Mouse (Mus musculus) right cerebral cortex, postnatal 4 days (tissue): ENCODE data around the gene Slamf9.

Experiments used
- DNase-seq: peaks from one replicate; pipeline ENCODE4 v3.0.0-alpha.2; 2022

Gene Slamf9

DNA sequence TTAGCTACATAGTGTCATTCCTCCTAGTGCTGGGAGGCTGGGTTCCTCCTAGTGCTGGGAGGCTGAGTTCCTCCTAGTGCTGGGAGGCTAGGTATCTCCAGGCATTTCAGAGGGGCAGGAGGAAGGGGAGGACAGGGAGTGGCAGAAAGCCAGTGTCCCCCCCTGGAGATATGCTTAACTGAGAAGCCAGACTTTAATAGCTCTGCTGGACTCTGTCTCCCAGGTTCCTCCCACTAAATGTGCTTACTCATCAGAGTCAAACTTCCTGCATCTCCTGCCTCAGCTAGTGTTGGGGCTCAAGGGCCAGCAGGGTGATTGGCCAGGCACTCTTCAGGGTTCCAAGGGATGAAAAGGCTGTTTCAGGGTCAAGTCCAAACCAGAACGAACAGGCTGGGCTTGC is 40.2 kb downstream of the Slamf9 start:
- DNase-seq: no peak

DNA sequence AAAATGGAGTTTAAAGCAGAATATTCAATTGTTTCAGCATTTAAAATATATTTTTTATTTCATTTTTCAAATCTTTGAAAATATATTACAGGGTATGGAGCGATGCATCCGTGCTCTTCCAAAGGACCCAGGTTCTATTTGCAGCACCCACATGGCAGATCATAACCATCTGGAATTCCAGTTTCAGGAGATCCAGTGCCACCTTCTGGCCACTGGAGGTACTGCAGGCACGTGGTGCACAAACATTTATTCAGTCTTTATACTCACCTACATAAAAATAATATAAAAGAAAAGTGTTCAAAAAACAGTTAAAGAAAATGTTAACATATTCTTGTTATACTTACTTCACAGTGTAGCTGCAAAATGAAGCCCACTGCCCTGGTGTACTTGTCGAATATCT is 42.9 kb downstream of the Slamf9 start:
- no peak for DNase-seq

DNA sequence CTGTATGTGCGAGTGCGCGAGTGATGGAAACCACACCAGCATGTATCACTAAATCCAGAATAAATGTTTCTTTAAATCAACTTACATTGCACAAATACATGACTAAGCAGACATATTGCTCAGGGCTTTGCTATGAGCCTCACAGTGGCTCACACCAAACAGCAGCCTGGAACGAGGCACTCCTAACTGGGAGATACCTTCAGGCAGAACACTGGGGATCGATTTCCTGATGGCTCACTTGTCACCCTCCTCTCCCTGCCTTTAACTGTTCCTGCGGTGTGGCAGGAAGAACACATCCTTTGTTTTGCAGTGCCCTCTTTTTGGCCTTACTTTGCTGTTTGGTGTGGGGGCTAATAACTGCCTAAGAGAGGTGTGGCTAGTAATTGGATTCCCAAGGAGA is 44.5 kb downstream of the Slamf9 start:
- no peak for DNase-seq

DNA sequence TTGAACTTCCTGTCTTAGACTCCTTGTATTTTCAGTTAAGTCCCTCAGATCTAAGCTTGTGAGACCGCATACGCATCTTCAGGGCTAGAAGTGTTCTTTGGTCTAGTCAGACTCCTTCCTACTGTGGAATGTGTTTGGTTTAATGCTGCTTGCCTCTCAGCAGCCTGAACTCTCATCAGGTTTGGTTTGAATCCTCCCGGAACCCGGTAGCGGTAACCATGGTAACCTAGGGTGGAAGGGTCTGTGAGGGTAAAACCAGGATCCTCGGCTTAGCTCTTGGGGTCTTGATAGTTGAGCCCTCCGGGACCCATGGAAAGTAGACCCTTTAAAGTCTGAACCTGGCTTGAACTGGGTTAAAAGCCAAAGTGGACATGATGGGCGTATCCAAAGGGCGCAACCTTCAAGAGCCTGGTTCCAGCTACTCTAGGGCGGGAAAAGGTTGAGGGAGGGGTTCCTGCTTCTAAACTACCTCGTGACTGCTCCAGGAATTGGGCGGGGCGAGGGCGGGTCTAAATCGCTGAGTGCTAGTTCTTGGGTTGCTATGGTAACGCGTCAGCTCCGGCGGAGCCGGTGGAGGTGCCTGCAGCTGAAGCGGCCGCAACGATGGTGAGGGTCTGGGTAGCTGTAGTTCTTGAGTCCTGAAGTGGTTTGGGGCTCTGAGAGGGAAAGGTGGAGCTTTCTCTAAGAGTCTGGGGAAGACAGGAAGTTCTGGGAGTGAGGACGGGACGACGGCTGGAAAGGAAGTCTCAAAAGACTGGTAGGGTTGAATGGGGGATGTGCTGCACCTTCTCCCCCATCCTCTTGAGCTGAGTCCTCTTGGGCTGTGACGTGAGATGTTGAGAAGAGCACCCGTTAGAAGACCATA is 45.6 kb downstream of the Slamf9 start, which contains the start of gene Cfap45:
Cfap45 (plus strand) TSS at position 226 of the 865 bp plus-strand sequence.
- DNase-seq: peak; percentile 82

DNA sequence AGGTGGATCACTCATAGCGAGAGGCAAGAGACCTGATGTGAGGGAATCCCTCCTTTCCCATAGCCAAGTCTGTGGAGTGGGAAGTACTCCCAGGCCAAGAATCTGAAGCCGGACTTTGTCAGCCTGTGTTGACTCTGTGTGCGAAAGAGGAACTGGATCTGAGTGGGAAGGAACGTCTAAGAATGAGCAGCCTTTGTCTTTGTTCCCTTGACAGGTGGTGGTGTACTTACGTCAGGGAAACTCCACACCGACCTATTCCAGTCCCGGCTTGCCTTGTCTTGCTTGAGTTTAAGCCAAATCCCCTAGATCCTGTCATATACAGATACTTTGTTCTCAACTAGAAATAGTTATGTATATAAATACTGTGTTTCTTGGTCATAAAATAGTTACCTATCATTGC is 47.4 kb downstream of the Slamf9 start:
- no peak for DNase-seq

DNA sequence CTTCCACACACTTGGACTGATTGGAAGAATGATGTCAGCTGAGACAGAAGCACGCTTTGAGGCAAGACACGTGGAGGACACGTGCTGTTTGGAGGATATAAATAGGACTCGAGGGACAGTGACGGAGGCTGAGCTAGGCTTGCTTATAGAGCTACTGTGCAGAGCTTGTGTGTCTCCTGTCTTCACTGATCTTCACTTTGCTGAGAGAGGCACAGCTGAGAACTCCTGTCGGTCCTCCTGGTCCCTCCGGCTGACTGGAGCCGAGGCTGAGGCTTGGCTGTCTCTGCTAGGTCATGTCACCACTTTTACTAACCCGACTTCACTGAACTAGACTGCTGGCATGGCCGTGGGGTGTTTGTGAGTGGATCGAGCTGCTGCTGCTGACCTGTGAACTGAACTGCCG is 48.5 kb downstream of the Slamf9 start:
- no peak for DNase-seq

DNA sequence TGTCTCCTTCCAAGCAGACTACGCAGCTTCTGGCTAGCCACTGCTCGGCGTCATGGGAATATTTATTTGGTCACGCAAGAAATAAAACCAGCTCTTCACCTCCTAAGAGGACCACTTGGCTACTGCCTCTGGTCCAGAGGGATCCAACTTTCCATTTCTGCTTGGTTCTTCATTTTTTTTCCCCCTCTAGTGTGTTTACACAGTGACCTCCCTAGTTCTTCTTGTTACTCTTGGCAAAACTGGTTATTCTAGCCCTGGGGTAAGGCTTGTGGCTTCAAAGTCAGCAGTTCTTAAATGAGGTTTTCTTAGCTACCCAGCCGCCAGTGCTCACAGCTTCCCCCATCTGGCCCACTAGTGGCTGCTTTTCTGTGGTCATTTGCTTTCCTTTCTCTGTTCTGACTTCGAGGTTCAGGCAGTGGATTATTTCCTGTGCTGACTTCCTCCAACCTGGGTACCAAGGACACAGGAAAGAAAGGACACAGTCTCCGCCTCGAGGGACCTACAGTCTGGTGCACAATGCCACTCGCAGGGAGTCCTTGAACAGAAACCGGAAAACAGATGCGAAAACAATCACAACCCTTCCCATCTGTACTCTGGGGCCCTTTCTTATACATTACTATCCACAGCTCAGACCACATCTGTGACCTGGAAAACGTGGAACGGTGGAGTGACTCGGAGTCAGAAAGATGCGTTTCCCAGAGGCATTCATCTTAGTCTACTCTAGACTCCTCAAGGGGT is 50.0 kb downstream of the Slamf9 start:
- DNase-seq: no peak

DNA sequence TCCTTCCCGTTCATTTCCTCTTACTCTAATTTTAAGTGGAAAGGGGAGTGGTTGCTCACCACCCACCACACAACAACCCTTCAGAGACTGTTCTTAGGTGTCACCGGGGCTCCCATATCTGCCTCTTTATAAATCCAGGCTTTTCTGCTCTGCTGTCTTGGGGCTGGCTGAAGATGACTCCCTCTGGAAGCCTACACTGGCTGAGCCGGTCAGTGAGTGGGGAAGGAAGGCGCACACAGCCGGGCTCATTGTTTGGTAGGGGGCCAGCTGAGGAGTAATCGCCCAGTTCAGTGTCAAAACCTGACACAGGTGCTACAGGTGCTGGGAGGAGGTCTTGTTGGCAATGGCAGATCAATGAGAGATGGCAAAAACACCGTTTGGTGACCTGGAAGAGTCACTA is 50.8 kb downstream of the Slamf9 start:
- DNase-seq: no peak

DNA sequence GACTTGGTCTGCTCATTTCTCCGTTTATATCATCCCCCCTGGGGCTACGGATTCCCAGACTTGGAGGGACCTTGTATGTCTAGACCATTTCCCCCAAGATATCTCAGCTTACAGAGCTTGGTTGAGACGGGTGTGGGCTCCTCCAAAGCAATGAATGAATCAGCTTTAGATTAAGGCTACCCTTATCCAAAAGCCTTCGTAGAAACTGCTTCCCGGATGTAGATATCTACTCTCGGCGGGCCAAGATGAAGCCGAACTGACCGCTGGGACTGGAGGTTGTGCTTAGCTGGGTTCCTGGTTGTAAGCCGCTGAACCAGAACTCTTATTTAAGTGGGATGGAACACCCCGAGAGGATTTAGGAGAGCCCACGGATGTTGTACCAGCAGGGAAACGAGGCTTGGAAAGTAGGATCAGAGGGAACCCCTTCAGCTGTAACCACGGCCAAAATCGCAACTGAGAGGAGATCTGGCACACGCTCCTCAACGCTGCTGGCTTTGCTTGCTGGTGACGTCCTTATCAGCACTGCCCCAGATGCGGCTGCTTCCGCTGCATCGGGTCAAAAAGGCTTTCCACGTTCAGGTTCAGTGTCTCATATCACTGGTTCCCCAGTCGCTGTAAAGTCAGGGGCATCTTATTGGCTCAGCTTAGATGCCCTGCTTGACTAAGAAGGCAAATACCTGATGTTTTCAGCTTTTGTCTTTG is 51.4 kb downstream of the Slamf9 start:
- DNase-seq: no peak

DNA sequence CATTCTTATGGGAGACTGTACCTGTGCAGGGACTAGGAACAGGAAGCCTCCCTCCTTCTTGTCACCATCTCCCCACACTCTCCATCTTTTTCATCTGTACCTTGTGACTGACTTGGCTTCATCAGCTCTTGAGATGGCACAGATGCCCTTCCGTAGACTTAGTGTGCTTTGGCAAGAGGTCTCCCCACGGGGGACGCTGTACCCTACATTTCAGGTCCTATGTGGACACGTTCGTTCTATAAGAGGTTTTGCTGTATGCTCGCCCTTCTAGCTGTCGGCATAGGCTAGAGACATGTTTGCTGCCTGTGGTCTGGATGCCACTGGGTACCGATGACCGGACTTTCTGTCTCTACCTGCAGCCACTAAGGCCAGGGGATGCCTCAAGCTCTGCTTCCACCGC is 52.3 kb downstream of the Slamf9 start:
- no peak for DNase-seq
